Mouse (Mus musculus) 3T3-L1 (cell line): ENCODE measurements around the gene Hltf.

Source experiments
- DNase-seq: peaks from one replicate; pipeline ENCODE4 v3.0.0-alpha.2; 2015; ENCODE audit warnings: low read depth, low spot score

Hltf gene

DNA sequence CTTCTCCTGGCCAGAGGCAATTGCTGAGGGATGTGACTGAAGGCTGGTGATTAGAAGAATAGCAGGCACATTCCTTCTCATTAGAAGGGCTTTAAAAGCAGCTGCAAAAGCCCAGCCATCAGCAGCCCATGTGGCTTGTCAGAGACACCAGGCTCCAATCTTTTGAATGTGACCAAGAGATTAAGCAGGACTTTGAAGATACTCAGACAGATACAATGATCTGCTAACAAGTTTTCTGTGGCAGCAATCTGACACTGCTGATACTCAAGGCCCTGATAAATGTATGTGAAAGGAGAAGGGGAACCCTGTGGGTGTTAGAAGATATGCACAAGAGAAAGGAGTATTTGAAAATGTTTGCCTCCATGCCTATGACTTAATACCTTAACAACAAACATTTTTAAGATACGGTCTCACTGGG is 88.1 kb downstream of the Hltf start:
- DNase-seq: no peak

DNA sequence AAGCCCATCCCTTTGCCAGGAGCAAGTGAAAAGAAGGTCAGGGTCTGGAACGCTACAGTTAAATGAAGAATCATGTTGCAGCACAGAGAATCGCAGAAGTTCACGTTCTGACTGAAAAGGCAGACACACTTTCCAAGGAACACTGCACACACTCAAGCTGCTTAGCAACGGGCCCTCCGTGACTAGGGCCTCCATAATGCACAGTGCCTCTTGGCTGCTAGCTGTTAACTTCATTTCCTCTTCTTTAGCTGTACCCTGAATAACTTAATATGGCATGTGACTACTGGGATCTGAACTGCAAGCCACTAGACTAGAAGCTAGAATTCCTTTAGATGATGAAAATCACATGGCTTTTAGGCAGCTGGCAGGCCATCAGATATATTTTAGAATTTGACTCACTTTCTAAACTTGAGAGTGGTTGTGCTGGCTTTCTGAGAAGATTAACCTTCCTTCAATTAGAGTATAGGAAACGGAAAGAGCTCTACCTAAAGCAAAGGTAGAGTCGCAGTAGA is 89.3 kb downstream of the Hltf start:
- DNase-seq: no peak

DNA sequence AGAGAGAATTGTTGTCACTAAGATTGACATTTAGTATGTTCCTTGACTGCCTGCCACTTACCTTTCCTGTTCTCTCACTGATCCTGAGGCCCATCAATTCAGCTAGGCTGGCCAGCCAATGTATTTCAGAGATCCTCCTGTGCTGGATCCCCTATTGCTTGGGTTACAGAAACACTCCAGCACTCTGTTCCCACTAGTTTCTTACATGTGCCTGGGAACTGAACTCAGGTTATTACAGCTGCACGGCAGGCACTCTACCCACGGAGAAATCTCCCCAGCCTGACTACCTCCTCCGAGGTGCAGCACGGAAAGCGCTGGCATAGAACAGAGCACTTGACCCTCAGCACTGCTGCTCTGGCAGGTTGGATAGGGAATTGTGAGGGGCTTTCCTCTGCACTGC is 90.0 kb downstream of the Hltf start:
- DNase-seq: no peak

DNA sequence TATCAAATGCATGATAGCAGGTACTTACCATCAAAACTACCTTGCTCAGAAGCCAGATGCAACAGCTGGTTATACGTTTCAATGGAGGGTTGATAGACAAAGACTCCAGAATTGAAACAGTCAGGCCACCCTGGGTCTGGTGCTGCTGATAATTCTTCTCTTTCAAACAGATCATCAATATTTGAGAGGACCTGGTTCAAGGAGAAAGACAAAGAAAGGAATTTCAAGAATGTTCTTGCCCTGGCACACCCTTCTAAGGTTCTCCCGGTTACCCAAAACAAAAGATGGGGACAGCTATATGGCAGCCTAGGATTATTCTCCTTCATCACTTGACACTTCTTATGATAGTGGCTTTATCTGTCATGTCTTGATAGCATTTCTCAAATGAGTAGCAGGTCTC is 92.9 kb downstream of the Hltf start:
- no peak for DNase-seq

DNA sequence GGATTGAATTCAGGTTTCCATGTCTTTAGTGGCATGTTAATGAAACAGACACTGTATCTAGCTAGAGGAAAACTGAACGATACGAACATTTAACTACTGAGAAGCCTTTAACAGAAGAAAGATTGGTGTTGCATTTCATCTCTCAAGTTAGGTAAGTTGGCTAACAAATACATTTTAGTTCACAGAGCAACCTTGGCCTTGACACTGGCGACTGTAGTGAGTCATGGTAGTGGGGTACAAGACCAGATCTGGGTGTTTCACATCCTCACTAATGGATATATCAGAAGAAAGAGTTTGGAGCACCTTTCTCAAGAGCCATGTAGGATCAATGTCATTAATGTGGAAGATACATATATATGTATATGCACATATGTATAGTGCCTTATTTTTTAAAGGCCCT is 94.0 kb downstream of the Hltf start:
- no peak for DNase-seq

DNA sequence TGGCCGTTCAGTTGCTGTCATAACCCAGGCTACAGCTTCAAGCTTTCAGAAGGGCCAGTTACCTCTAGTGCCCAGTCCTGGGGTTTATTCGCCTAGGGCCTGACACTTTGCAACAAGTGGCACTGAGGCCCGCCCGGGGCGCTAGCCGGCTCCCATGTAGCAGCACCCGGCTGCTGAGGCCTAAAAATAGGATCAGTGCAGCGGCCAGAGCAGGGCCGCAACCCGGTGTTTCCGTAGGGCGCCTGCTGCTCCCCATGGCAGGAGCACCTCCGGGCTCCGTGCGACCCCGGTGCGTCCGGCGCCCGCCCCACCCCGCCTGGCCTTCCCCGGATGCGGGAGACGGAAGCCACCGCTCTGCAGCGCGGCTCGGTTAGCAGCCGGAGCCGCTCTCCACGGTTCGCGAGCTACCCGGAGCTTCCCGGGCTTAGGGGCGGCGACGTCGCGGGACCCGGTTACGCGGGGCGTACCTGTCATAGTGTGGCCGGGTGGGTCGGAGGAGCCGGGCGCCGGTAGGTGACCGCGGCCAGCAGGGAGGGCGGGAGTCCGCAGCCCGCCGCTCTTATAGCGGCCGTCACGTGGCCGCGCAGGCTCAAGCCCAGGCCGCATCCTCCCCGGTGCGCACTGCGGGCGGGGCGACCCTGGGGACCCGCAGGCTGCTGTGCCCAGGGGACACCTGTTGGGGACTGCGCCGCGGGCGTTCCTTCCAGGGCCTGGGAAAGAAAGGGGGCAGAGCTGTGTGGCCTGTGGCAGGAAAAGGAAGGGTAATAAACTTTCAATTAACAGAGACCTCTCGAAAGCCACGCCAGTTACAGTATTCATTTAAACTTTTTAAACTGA is 97.1 kb downstream of the Hltf start, which contains the start of gene Gyg:
TSS of gene Gyg (minus strand) at position 787 of the 837 bp plus-strand sequence.
- peak; percentile 61 for DNase-seq

DNA sequence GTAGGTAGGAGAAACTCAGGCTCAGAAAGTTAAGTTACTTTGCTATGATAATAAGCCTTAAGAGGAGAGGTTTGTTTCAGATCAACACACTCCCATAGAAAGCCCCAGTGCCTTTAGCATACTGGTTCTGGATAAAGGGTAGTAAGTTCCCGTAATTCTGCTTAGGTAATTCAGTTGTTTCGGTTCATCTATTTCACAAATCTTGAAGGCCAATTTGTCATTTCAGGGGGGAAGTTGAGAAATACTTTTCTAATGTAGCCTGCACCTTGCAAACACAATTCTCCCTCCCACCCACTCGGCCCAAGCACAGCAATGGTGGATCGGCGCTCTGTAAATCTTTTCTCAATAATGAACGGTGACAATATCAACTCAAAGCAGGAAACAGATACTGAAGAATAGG is 97.9 kb downstream of the Hltf start:
- DNase-seq: no peak

DNA sequence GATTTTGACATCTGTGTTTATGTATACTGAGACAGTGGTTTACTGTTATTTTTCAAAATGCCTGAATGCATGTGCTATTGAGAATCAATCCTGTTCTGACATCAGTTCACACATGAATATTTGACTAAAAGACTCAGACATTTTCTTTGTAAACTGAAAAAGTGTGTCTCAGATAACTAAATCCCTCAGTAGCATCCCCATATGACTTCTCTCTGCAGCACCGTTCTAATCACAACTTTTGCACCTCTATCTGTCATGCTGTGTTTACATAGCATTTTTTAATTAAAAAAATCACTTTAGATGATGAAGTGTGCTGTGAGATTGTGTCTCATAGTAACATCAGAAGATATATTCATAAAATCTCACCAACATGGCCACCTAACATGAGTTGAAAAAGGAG is 109.9 kb downstream of the Hltf start:
- no peak for DNase-seq
